ENCODE assay signal across 29 mouse cellular contexts in the genomic region with DNA sequence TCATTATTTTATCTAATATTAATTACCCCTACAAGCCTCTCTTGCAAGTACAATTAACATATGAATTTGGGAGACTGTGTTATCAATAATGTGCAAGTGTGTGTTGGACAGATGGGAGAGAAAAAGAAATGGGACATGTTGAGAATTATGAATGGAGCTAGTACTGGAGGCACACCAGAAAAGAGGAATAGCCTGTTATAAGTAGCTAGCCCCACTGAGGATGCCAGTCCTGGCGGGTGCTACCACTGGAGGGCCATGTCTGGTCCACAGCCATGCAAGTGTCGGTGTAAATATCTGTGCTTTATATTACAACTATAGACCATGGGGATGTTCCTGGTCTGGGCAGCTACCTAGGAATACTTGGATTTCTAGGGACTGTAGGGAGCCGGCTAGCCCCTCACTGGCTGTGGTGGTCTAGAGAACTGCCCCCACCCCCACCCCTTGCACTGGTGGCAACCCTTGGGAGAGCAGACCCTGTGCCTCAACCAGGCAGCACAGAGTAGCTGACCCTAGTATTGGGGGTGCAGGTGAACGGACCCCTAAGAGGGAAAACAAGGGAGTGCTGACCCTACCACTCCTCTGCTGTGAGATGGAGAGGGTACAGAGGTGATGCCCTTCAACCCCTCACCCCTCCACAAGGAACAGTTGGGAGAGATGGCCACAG. TPM values are rescaled to one million over a fixed set of nuclear protein-coding genes. Genes with fewer than 3 reads are reported as not detected.
A peak's percentile ranks its signal among the peaks of the same experiment; 100 is the strongest.
DNase-seq lines count a peak whose midpoint lies in the region; ATAC-seq and TF ChIP-seq lines count a peak whose summit lies in the region.
"Had no signal": no experiment of that assay in that cellular context is flagged by ENCODE, and none has a peak within 500 bp of the region (broad histone marks: within the 10 kb centered on the region; RNA-seq: fewer than 3 reads in every experiment).

No protein-coding gene starts in this region.

- H3K9ac ChIP-seq in forebrain, embryonic 13.5 days, result no peak overlapping the region
- H3K9ac ChIP-seq in forebrain, embryonic 12.5 days, result no peak overlapping the region
- H3K9ac ChIP-seq in kidney, postnatal 0 days (ENCODE audit: low read depth, low read length), result no peak overlapping the region
- no peak overlapping the region for H3K9ac ChIP-seq in hindbrain, embryonic 14.5 days
- no peak overlapping the region for H3K9ac ChIP-seq in midbrain, embryonic 16.5 days (ENCODE audit: low read depth, low read length)
- H3K9ac ChIP-seq: embryonic facial prominence, embryonic 13.5 days; heart, embryonic 12.5 days; intestine, embryonic 15.5 days; liver, embryonic 13.5 days; neural tube, embryonic 15.5 days had no signal

- WGBS in forebrain, embryonic 13.5 days, result 91% methylated on average over 4 of the region's 4 CpGs
- 93% methylated on average over 4 of the region's 4 CpGs for WGBS in forebrain, embryonic 12.5 days
- WGBS in kidney, postnatal 0 days, result 89% methylated on average over 4 of the region's 4 CpGs
- WGBS in hindbrain, embryonic 14.5 days, result 82% methylated on average over 4 of the region's 4 CpGs
- WGBS in midbrain, embryonic 16.5 days, result 87% methylated on average over 4 of the region's 4 CpGs

- H3K36me3 ChIP-seq in forebrain, embryonic 13.5 days (ENCODE audit: poor library complexity, severe bottlenecking), result no peaks in the 10 kb centered on the region
- H3K36me3 ChIP-seq in forebrain, embryonic 12.5 days (replicated peaks), result no peaks in the 10 kb centered on the region
- H3K36me3 ChIP-seq in kidney, postnatal 0 days (ENCODE audit: insufficient read depth, low read length), result no peaks in the 10 kb centered on the region
- no peaks in the 10 kb centered on the region for H3K36me3 ChIP-seq in hindbrain, embryonic 14.5 days (replicated peaks; ENCODE audit: control insufficient read depth, insufficient read depth)
- H3K36me3 ChIP-seq in midbrain, embryonic 16.5 days (ENCODE audit: control insufficient read depth, insufficient read depth, low read length), result no peaks in the 10 kb centered on the region
- H3K36me3 ChIP-seq: embryonic facial prominence, embryonic 13.5 days; heart, embryonic 12.5 days; intestine, embryonic 15.5 days; liver, embryonic 13.5 days; neural tube, embryonic 15.5 days had no signal

- DNase-seq in kidney, postnatal 0 days (ENCODE audit: low spot score), result no peak
- no peak for DNase-seq in kidney, adult 9 months
- no peak for DNase-seq in hindbrain, embryonic 14.5 days (ENCODE audit: low spot score)
- DNase-seq in testis, postnatal 10 days (ENCODE audit: low spot score), result no peak
- DNase-seq: adrenal gland, postnatal 10 days; cerebellum, adult 11 months; cerebellum, adult 9-10 months; cerebellum, postnatal 36 days; gastrocnemius, adult 2 months; gastrocnemius, postnatal 36 days; heart, adult 18-20 months; kidney, adult 2 months; kidney, postnatal 14 days; liver, embryonic 13.5 days; lung, adult 18-20 months; lung, postnatal 4 days; retina, postnatal 1 day; right cerebral cortex, postnatal 14 days had no signal

- no peak overlapping the region for H3K4me3 ChIP-seq in forebrain, embryonic 13.5 days
- no peak overlapping the region for H3K4me3 ChIP-seq in forebrain, embryonic 12.5 days (replicated peaks)
- no peak overlapping the region for H3K4me3 ChIP-seq in kidney, postnatal 0 days (replicated peaks; ENCODE audit: low read depth, low read length)
- no peak overlapping the region for H3K4me3 ChIP-seq in hindbrain, embryonic 14.5 days (replicated peaks; ENCODE audit: low read length)
- H3K4me3 ChIP-seq in midbrain, embryonic 16.5 days (ENCODE audit: low read depth, low read length), result no peak overlapping the region
- H3K4me3 ChIP-seq: embryonic facial prominence, embryonic 13.5 days; erythroblast, embryonic 14.5 days; gastrocnemius, adult 2 months; heart, embryonic 12.5 days; intestine, embryonic 15.5 days; liver, embryonic 13.5 days; megakaryocyte, embryonic 14.5 days; neural tube, embryonic 15.5 days had no signal

- H3K9me3 ChIP-seq in forebrain, embryonic 13.5 days (replicated peaks), result peaks cover 5% of the 10 kb centered on the region; the same call in 1 of the 2 replicates
- no peaks in the 10 kb centered on the region for H3K9me3 ChIP-seq in forebrain, embryonic 12.5 days
- H3K9me3 ChIP-seq in kidney, postnatal 0 days (replicated peaks; ENCODE audit: low read length), result no peaks in the 10 kb centered on the region
- no peaks in the 10 kb centered on the region for H3K9me3 ChIP-seq in hindbrain, embryonic 14.5 days (ENCODE audit: control insufficient read depth, low read length)
- H3K9me3 ChIP-seq in midbrain, embryonic 16.5 days (replicated peaks; ENCODE audit: control insufficient read depth, low read length, poor library complexity, severe bottlenecking), result no peaks in the 10 kb centered on the region
- H3K9me3 ChIP-seq: embryonic facial prominence, embryonic 13.5 days; heart, embryonic 12.5 days; intestine, embryonic 15.5 days; liver, embryonic 13.5 days; neural tube, embryonic 15.5 days had no signal

- no peak overlapping the region for H3K27ac ChIP-seq in forebrain, embryonic 13.5 days
- H3K27ac ChIP-seq in forebrain, embryonic 12.5 days, result no peak overlapping the region
- H3K27ac ChIP-seq in kidney, postnatal 0 days, result no peak overlapping the region
- H3K27ac ChIP-seq in hindbrain, embryonic 14.5 days, result no peak overlapping the region
- no peak overlapping the region for H3K27ac ChIP-seq in midbrain, embryonic 16.5 days (ENCODE audit: low read length)
- H3K27ac ChIP-seq: embryonic facial prominence, embryonic 13.5 days; gastrocnemius, adult 2 months; intestine, embryonic 15.5 days; liver, embryonic 13.5 days; neural tube, embryonic 15.5 days had no signal

- no peak overlapping the region for H3K4me2 ChIP-seq in forebrain, embryonic 13.5 days
- H3K4me2 ChIP-seq in forebrain, embryonic 12.5 days, result no peak overlapping the region
- no peak overlapping the region for H3K4me2 ChIP-seq in kidney, postnatal 0 days (ENCODE audit: low read length)
- no peak overlapping the region for H3K4me2 ChIP-seq in hindbrain, embryonic 14.5 days (replicated peaks)
- no peak overlapping the region for H3K4me2 ChIP-seq in midbrain, embryonic 16.5 days (ENCODE audit: low read length)
- H3K4me2 ChIP-seq: embryonic facial prominence, embryonic 13.5 days; heart, embryonic 12.5 days; intestine, embryonic 15.5 days; liver, embryonic 13.5 days; neural tube, embryonic 15.5 days had no signal

- peak; percentile 43; the same call in 1 of the 2 replicates for ATAC-seq in forebrain, embryonic 13.5 days
- ATAC-seq in forebrain, embryonic 12.5 days (ENCODE audit: low FRiP score), result no peak
- peak; percentile 21; the same call in 1 of the 2 replicates for ATAC-seq in kidney, postnatal 0 days (replicated peaks; ENCODE audit: low FRiP score, low read depth)
- peak; percentile 34; the same call in 1 of the 2 replicates for ATAC-seq in hindbrain, embryonic 14.5 days (ENCODE audit: low FRiP score)
- ATAC-seq in midbrain, embryonic 16.5 days, result 0 out of 2 replicates have a peak, but pooled peaks have one; percentile 32
- ATAC-seq: intestine, embryonic 15.5 days; lung, postnatal 0 days; Patski had no signal

- no peak for TF ChIP-seq CTCF in kidney, postnatal 0 days (IDR thresholded peaks at IDR 0.05; ENCODE audit: low read depth)

- no peaks in the 10 kb centered on the region for H3K27me3 ChIP-seq in forebrain, embryonic 13.5 days
- no peaks in the 10 kb centered on the region for H3K27me3 ChIP-seq in forebrain, embryonic 12.5 days
- no peaks in the 10 kb centered on the region for H3K27me3 ChIP-seq in kidney, postnatal 0 days (ENCODE audit: insufficient read depth, low read length)
- H3K27me3 ChIP-seq in hindbrain, embryonic 14.5 days (ENCODE audit: control insufficient read depth, insufficient read depth, low read length), result no peaks in the 10 kb centered on the region
- no peaks in the 10 kb centered on the region for H3K27me3 ChIP-seq in midbrain, embryonic 16.5 days (ENCODE audit: control insufficient read depth, insufficient read depth, low read depth, low read length)
- H3K27me3 ChIP-seq: embryonic facial prominence, embryonic 13.5 days; heart, embryonic 12.5 days; intestine, embryonic 15.5 days; liver, embryonic 13.5 days; megakaryocyte, embryonic 14.5 days; neural tube, embryonic 15.5 days; Patski had no signal

- no peaks in the 10 kb centered on the region for H3K4me1 ChIP-seq in forebrain, embryonic 13.5 days
- no peaks in the 10 kb centered on the region for H3K4me1 ChIP-seq in forebrain, embryonic 12.5 days
- H3K4me1 ChIP-seq in kidney, postnatal 0 days (replicated peaks; ENCODE audit: insufficient read depth, low read length), result no peaks in the 10 kb centered on the region
- H3K4me1 ChIP-seq in hindbrain, embryonic 14.5 days (replicated peaks; ENCODE audit: control insufficient read depth, insufficient read depth, low read length), result no peaks in the 10 kb centered on the region
- no peaks in the 10 kb centered on the region for H3K4me1 ChIP-seq in midbrain, embryonic 16.5 days (ENCODE audit: control insufficient read depth, insufficient read depth, low read length)
- H3K4me1 ChIP-seq: embryonic facial prominence, embryonic 13.5 days; heart, embryonic 12.5 days; intestine, embryonic 15.5 days; liver, embryonic 13.5 days; megakaryocyte, embryonic 14.5 days; neural tube, embryonic 15.5 days had no signal

RNA-seq across cellular contexts. Expression of a gene that starts 21.1 kb away (rescaled TPM):
- 4.7 and 4.8 TPM in 2 replicates for polyA plus RNA-seq in forebrain, embryonic 13.5 days (2015; fragmentation: Nextera tagmentation; extraction: Ambion mirVana)
- 2.7 and 2.9 TPM in 2 replicates for polyA plus RNA-seq in forebrain, embryonic 12.5 days (2016; fragmentation: Nextera tagmentation; extraction: Ambion mirVana)
- polyA plus RNA-seq in kidney, postnatal 0 days (2015; fragmentation: Nextera tagmentation; extraction: Ambion mirVana), result 0.69 and 0.78 TPM in 2 replicates
- polyA plus RNA-seq in hindbrain, embryonic 14.5 days (2014; fragmentation: Nextera tagmentation; extraction: Ambion mirVana), result 6.7 and 7.5 TPM in 2 replicates
- 8.4 and 8.9 TPM in 2 replicates for polyA plus RNA-seq in midbrain, embryonic 16.5 days (2015; fragmentation: Nextera tagmentation; extraction: Ambion mirVana)
- polyA plus RNA-seq: erythroblast, embryonic 14.5 days; Patski had no signal
